Mouse (Mus musculus): ENCODE results near the gene Sirt3. TPM values are rescaled to one million over a fixed set of nuclear protein-coding genes. Genes with fewer than 3 reads are reported as not detected.
"Not testable (repeated sequence)": the region's sequence is repeated elsewhere in the genome, so short reads cannot be mapped to it uniquely, and the experiment has no call there.

Gene Sirt3
- total RNA-seq, 2 experiments from 2014 or later: 67.6 to 70.9 TPM

DNA sequence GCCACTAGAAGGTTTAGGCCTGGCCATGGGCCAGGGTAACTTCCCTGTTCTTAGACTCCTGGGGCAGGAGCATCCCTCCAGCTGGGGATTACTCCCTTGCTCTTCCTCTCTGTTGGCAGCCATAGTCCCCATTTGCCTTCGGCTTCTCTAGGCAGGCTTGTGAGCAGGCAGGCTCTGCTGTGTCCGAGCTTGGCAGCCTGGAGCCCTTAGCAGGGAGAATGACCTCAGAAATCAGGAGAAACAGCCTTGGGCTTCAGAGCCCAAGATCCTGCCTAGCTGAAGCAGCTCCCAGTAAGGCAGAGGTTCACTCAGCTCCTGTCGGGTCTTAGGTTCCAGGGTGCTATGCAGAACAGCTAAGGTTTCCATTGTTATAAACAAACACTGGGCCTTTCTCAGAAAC, 17.0 kb upstream of the Sirt3 start:
- peak; percentile 58 for DNase-seq

- no peak for DNase-seq
Measured at GRCm38 (mm10) chr7:140897863-140898262, 15.8 kb upstream of the Sirt3 start.

- DNase-seq: no peak
Measured at GRCm38 (mm10) chr7:140894611-140895010, 12.5 kb upstream of the Sirt3 start.

- no peak for DNase-seq
Measured at GRCm38 (mm10) chr7:140894031-140894430, 11.9 kb upstream of the Sirt3 start.

DNA sequence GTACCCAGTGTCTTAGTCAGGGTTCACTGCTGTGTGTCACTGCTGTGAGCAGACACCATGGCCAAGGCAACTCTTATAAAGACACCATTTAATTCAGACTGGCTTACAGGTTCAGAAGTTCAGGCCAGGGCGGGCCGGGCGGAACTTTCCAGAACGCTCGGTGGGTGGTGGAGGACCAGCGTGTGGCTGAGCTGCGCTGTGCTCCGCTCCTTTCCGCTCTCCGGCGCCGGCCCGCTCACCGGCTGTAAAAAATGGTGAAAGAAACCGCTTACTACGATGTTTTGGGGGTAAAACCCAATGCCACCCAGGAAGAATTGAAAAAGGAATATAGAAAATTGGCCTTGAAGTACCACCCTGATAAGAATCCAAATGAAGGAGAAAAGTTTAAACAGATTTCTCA, 8.5 kb upstream of the Sirt3 start:
- DNase-seq: not testable (repeated sequence)

DNA sequence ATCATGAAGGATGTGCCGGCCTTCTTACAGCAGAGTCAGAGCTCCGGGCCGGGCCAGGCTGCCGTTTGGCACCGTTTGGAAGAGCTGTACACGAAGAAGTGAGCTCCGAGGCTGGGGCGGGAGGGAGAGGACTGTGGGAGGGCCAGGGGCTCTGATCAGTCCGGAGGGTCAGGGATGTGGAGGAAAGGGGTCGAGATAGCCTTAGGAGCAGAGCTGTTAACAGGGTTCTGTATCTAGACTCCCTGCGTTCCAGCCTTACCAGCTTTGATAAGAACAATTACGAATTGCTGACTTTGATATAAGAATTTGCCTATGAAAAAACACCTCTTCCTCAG, 327 bp upstream of the Sirt3 start:
- no peak for DNase-seq

DNA sequence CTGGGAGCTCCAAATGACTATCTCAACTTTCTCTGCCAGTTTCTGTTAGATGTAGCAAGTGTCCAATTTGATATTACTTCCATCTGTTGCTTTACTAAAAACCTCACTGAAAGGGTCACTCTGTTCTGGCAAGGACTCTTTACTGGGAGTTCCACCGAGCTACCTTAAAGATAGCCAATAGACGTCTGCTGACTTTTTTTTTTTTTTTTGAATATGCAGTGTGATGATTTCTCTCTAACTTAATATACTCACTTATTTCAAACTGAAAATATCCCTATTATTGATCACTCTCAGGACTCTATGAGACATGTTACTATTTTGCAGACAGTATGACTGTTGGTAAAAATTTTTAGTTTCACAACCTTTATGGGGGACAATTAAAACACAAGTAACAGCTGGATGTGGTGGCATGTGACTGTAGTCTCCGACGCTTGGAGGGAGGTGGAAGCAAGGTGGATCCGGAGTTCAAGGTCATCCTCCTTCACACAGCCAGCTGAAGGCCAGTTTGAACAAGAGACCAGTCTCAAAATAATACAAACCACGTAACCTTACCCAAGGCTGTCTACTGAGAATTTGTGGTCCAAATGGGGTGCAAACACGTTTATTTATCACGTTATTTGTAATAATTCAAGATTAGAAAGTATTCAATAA, 1.1 kb downstream of the Sirt3 start:
- no peak for DNase-seq

DNA sequence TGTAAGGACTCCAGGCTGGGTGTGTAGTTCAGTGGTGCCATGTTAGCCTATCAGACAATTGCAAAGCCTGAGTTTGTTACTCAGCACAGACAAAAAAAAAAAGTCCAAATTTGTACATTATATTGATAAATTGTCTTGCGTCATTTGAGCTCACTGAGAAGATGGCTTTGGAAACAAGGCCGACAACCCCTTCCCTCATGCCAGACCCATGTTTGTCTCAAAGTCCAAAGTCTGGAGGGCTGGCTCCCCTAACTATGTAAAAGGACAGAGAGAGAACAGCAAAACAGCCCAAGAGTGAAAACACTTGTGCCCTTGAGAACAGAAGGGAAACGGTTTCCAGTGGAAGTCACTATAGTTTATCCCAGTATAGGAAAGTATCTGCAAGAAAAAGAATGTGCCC, 1.7 kb downstream of the Sirt3 start:
- DNase-seq: no peak

DNA sequence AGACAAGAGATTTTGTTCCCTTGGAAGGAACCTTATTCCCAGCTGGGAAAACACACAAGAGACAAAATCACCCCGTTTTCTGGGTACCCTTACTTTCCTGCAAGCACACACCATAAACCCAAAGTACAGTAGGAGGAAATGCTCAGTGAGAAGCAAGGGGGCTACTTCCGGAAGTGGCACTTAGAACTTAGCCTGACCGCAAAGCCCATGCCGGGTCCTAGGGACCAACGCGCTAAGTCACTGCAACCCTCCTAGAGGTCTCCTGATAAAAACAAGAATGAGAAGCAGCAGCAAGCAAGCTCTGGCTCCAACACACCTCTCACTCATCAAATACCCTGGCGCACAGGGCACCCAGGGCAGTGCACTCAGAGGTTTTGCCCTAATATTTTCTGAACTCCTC, 2.8 kb downstream of the Sirt3 start:
- no peak for DNase-seq

- DNase-seq: no peak
Measured at GRCm38 (mm10) chr7:140877364-140877763, 4.7 kb downstream of the Sirt3 start.

DNA sequence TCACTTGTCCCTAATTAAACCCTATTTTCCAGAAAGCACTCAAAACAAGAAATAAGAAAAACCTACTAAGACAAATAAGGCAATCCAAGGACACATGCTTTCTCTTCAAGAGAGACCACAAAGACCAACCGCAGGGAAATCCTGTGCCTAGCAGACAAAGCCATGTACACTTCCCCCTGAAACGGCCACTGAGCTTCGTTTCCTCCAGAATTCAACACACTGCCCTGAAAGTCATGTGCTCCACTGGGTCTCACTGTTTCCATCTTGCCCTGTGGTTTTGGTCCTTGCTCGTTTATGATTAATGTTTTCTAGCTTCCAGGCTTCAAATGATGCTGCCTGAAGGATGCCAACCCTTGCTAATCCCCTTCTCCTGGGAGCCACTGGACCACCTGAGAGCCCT, 7.9 kb downstream of the Sirt3 start:
- no peak for DNase-seq

GRCm38 (mm10) chr7:140864761-140865160, 17.3 kb downstream of the Sirt3 start:
- no peak for DNase-seq

DNA sequence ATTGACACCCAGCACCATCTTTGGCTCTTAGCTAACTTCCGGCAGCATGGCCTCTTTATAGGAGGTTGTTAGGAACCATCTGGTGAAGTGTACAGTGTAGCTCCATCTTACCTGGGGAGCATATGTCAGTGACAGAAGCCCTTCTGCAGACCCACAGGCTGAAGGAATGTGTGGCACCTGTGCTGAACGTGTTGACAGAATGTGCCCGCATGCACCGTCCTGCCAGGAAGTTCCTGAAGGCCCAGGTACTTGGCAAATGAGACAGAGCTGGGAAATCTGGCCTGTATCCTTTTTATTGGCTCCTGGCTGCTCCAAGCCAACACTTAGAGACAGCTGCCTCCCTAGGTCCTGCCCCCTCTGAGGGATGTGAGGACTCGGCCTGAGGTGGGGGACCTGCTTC, 21.4 kb downstream of the Sirt3 start:
- no peak for DNase-seq

DNA sequence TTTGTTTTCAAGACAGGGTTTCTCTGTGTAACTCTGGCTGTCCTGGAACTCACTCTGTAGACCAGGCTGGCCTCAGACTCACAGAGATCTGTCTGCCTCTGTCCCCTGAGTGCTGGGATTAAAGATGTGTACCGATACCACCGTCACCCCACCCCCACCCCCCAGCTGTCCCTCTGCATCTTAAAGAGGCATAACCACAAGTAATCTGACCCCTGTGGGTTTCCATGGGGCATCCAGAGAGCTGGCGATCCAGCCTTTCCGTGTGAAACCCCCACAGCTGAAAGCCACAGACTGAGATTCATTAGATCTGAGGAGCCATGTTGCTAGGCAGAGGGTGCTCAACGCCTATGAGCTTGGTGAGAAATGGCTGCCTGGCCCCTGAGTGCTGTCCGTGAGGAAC, 22.1 kb downstream of the Sirt3 start:
- DNase-seq: no peak

GRCm38 (mm10) chr7:140858746-140859145, 23.4 kb downstream of the Sirt3 start:
- DNase-seq: no peak

GRCm38 (mm10) chr7:140857550-140858505, 24.3 kb downstream of the Sirt3 start, which contains the start of gene Bet1l:
Gene Bet1l (minus strand): TSS chr7:140857577.
- DNase-seq: no peak

- DNase-seq: peak; percentile 94
Measured at GRCm38 (mm10) chr7:140856785-140857549, 25.1 kb downstream of the Sirt3 start, which contains the start of gene Ric8a. Gene Ric8a (plus strand): TSS chr7:140856957.

DNA sequence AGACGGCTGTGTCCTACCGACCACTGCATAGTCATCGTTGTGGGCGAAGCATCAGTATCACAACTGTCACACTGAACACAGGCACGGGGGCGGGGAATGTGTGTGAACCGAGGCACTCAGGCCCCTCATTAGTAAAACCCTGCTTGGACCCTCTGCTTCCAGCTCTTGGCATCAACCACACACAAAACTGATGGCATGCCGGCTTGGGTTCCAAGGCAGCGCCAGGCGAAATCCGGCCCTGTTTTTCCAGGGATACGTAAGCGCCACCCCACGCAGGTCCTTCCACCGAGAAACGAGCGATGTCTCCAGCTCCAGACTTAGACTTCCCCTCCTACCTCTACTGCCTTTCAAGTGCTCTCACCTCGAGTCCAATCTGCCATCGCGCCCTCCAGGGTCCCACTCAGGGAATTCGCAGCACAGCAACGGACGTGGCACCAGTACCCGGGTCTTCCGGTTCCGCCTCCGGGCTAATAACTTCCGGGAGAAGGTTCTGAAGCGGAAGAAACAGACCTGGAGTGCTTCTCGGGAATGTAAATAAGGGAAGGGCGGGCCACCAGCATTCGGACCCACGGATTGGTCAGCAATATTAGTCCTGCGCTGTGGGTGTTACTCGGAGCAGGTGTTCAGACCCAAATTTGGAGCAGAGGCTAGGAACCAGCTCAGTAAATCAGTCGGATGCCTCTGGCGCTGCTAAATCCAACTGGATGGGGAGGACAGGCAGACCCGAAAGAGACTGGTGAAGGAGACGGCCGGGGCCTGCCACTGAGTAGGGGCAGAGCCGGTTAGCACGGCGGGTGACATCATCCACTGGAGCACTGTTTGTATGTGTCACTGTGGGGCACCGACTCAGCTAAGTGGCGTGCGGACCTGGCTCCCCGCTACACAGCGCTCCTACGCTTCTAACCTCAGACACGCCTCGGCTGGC, 26.0 kb downstream of the Sirt3 start, which contains the start of gene Gm45785:
Gm45785 (minus strand) TSS at position 472 of the 925 bp plus-strand sequence.
- DNase-seq: peak; percentile 88

DNA sequence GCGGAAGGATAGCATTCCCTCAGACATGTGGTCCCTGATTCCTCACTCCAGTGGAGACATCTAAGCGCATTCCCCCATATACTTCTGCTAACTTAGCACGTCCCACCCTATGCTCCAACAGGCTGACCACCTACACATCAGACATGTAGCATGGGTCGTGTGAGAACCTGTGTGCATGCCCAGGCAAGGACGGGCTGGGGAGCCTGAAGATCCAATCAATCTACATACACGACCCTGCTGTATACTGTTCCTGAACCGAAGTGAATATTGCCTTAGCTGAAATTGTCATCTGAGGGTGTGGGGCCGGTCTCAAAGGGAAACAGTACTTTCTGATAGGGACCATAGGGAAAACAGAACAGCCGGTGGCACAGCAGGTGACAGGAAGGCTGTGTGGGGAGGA, 26.9 kb downstream of the Sirt3 start:
- DNase-seq: no peak

- DNase-seq: no peak
Measured at GRCm38 (mm10) chr7:140854483-140854882, 27.6 kb downstream of the Sirt3 start.

GRCm38 (mm10) chr7:140853386-140853785, 28.7 kb downstream of the Sirt3 start:
- peak; percentile 67 for DNase-seq

DNA sequence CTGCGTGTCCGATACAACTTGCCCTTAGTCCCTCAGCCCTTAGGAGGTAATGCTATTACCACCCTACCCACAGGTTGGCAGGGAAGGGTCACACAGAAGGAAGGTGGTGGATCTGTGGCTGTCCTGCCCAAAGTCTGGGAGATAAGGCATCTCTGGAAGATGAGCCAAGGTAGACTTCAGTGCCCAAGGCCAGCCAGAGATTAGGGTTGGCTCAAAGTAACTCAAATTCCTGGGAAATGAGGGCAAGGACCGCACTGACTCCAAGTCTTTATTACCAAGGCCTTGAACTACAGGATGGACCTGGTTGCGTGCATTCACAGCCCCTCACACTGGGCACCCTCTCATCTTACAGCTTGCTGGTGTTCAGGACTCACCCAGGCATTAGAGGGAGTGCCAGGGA, 30.2 kb downstream of the Sirt3 start:
- DNase-seq: peak; percentile 39

Data from adrenal gland, postnatal 10 days (tissue).